Mouse (Mus musculus) MN1 (cell line): ENCODE results near the gene Gm7876.
"Not testable (repeated sequence)": the region's sequence is repeated elsewhere in the genome, so short reads cannot be mapped to it uniquely, and the experiment has no call there.

Experiments
- DNase-seq: peaks from one replicate; pipeline ENCODE4 v3.0.0-alpha.2; 2016; ENCODE audit warnings: low spot score

Gm7876 gene

GRCm38 (mm10) chr14:4708938-4709337 lies at the start of gene Gm7876:
Gene Gm7876, plus strand, starts transcription at chr14:4709238.
- not testable (repeated sequence) for DNase-seq

GRCm38 (mm10) chr14:4663892-4664291 lies 45.1 kb upstream of the Gm7876 start, which contains the start of gene Gm3239:
Gene Gm3239, plus strand, starts transcription at chr14:4664192.
- DNase-seq: not testable (repeated sequence)

GRCm38 (mm10) chr14:4726038-4726880 lies 17.2 kb downstream of the Gm7876 start, which contains the start of gene Gm3252:
Gene Gm3252, plus strand, starts transcription at chr14:4726775.
- DNase-seq: not testable (repeated sequence)
